Mouse (Mus musculus): ENCODE measurements around the gene Cct3. TPM values are rescaled to one million over a fixed set of nuclear protein-coding genes. Genes with fewer than 3 reads are reported as not detected.

Gene Cct3
- 10 to 100 TPM; 66.6 to 69.9 TPM for total RNA-seq (2023)

GRCm38 (mm10) chr3:88296561-88297318 is at the start of gene Cct3, which contains the start of gene Tsacc:
Gene Cct3 (plus strand): TSS chr3:88297116.
Gene Tsacc (minus strand): TSS chr3:88296999.

GRCm38 (mm10) chr3:88254268-88254926 is 42.5 kb upstream of the Cct3 start, which contains the start of gene Rhbg:
Gene Rhbg (minus strand): TSS chr3:88254709.

GRCm38 (mm10) chr3:88287110-88287509 is 9.8 kb upstream of the Cct3 start, which contains the start of gene Gm38392:
Gene Gm38392 (minus strand): TSS chr3:88287210.

GRCm38 (mm10) chr3:88324951-88325405 is 28.1 kb downstream of the Cct3 start, which contains the start of gene Glmp:
Gene Glmp (plus strand): TSS chr3:88325023.

GRCm38 (mm10) chr3:88336058-88337013 is 39.4 kb downstream of the Cct3 start, which contains the start of the genes Tmem79 and Smg5:
Gene Tmem79 (minus strand): TSS chr3:88336148.
Gene Smg5 (plus strand): TSS chr3:88336260.

GRCm38 (mm10) chr3:88364337-88364736 is 67.4 kb downstream of the Cct3 start, which contains the start of gene Paqr6:
Gene Paqr6 (plus strand): TSS chr3:88364584.

Other genes starting within 250 kb of the Cct3 start
- gene Naxe, start 238.6 kb upstream of the Cct3 start, total RNA-seq (2023): 10 to 100 TPM; 26.4 to 30.3 TPM
- gene Ttc24, start 218.8 kb upstream of the Cct3 start, total RNA-seq (2023): not detected
- gene Iqgap3, start 215.1 kb upstream of the Cct3 start, total RNA-seq (2023): 10 to 100 TPM; 35.3 to 39.7 TPM
- 10 to 100 TPM; 55.4 to 69.5 TPM for gene Mef2d, start 154.7 kb upstream of the Cct3 start, total RNA-seq (2023)
- gene Rhbg, start 42.4 kb upstream of the Cct3 start, total RNA-seq (2023): not detected
- not detected for gene Gm38392, start 9.9 kb upstream of the Cct3 start, total RNA-seq (2023)
- gene Tsacc, start 117 bp upstream of the Cct3 start, total RNA-seq (2023): 1 to 10 TPM in 1 of 2 experiments, not detected in 1; 1.3 TPM
- gene Glmp, start 27.9 kb downstream of the Cct3 start, total RNA-seq (2023): 100 to 1,000 TPM; 114 to 115 TPM
- gene Tmem79, start 39.0 kb downstream of the Cct3 start, total RNA-seq (2023): 1 to 10 TPM; 1.2 to 1.3 TPM
- gene Smg5, start 39.1 kb downstream of the Cct3 start, total RNA-seq (2023): 10 to 100 TPM; 48.0 to 51.9 TPM
- gene Paqr6, start 67.5 kb downstream of the Cct3 start, total RNA-seq (2023): 1 to 10 TPM in 1 of 2 experiments, under 1 TPM in 1; 0.46 to 1.1 TPM
- gene Bglap3, start 75.6 kb downstream of the Cct3 start, total RNA-seq (2023): 10 to 100 TPM; 15.2 to 25.3 TPM
- 10 to 100 TPM; 26.3 to 43.3 TPM for gene Bglap2, start 81.6 kb downstream of the Cct3 start, total RNA-seq (2023)
- gene Bglap, start 87.3 kb downstream of the Cct3 start, total RNA-seq (2023): 100 to 1,000 TPM; 105 to 139 TPM
- 10 to 100 TPM; 59.0 to 65.4 TPM for gene Pmf1, start 113.2 kb downstream of the Cct3 start, total RNA-seq (2023)
- gene Slc25a44, start 128.0 kb downstream of the Cct3 start, total RNA-seq (2023): 10 to 100 TPM; 16.1 to 16.3 TPM
- gene Sema4a, start 164.1 kb downstream of the Cct3 start, total RNA-seq (2023): 100 to 1,000 TPM; 296 to 331 TPM
- 10 to 100 TPM; 17.1 to 26.2 TPM for gene Lmna, start 212.8 kb downstream of the Cct3 start, total RNA-seq (2023)
- gene Mex3a, start 235.3 kb downstream of the Cct3 start, total RNA-seq (2023): under 1 TPM; 0.20 to 0.33 TPM